Mouse (Mus musculus) urinary bladder, postnatal 10 days (tissue): ENCODE data around the gene Slc10a7.
A peak's percentile ranks its signal among the peaks of the same experiment; 100 is the strongest.

Experiments used
- DNase-seq: peaks from one replicate; pipeline ENCODE4 v3.0.0; 2022; ENCODE audit warnings: low spot score

Gene Slc10a7

DNA sequence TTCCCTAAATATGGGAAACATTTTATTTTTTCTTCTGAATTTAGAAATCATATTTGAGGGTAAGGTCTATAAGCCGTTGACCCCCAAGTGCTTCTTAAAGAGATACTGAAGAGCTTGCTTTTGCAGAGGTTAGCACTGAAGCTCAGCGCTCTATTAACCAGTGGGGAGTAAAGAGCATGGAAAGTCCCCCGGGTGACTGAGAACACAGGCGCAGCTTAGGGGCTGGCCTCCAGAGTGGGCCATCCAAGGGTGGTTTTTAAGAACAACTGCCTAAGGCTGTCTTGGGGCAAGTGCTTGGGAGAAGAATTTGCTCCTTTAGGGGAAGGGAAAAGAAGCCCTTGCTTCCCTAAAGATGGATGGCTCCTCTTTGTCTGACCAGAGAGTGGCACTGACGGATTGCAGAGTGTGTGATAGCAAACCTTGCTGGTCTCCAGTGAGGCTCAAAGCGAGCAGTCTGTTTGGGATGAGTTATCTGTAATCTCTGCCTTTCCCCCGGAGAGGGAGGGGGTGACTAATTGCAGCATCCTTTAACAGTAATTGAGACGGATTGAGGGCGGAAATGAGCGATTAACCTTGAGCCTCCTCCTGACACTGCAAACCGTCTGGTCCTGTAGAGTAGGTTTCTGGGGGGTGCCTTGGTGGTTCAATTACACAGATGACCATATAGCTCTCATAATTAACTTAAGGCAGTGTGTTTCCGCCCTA is 115.7 kb downstream of the Slc10a7 start:
- no peak for DNase-seq

DNA sequence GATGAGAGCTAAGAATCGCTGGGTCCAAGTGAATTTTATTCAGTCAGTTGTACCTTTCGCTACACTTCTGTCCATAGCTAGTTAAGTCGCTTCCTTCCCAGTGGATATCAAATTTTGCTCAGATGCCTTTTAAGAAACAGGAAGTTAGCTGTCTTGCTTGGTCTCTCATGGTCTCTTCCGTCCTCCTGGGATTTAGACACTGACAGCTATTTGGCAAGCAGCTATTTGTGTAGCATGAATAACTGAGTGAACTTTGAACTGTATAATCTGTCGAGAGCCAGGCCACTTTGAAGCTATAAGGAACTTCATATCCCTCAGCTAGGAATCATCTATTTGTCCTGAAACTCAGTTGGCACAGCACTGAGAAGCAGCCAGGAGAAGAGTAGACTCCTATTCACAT is 117.5 kb downstream of the Slc10a7 start:
- DNase-seq = no peak

DNA sequence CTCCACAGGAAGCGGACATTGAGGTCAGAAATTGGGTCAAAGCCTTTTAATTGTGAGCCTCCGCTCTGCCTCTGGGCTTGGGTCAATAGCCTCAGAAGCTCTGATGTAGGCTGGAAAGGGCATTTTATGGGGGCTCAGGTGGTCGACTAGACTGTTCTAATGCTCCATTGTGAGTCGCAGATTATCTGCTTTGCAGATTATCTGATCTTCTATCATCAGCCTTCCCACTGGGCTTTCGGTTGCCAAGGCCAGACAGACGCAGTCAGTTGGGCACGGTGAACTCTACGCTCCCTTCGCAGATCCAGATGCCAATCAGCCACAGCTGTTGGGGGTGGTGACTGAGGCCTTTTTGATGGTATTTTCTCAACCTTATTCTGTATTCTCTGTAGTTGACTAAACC is 118.6 kb downstream of the Slc10a7 start:
- no peak for DNase-seq

DNA sequence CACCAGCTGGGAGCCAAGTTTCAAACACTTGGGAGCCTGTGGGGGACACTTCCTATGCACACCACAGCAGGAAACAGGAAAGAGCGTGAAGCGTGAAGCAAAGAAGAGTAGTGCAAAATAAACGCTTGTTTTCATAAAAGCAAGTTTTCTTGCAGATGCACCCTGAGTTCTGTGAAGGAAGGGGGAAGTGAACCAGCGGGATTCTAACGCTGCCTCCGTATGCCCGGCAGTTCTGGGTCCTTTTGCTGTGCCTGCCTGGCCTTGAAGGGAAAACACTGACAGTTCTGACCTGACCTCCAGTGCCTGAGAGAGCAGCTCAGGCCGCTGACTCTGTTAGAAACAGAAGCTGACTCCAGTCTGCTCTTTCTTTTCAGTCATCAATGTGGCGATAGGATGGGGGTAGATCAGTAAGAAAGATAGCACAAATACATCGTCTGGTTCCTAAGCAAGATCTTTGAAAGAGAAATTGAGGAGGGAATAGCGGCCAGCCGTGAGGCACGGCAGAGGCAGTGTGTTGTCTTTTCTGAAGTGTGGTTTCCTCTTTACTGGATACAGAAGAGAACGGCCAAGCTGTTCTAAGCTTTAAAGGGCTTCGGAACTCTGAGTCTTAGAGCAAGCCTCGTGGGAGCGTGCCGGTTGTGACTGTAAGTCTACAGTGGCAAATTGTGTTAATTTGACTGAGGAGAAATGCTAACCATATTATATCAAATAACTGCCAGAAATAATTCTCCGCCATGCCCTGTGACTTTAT is 121.4 kb downstream of the Slc10a7 start:
- DNase-seq = no peak

DNA sequence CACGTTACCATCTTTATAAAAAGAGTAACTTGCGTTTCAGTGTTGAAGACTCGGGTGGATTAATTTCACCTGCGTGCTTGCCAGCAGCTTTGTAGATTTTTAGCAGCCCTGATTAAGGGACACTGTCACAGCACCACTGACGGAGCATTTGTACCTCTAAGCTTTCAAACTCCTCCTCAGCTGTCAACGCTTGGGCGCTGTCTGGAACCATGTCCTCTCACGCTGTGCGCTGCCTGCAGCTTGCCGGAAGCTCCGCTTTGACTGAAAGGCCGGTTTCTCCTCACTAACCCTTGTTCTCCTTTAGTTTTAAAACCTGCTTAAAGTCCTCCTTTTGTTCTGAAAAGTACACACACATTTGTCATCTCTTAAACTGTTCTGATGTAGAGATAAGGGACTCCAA is 123.9 kb downstream of the Slc10a7 start:
- DNase-seq = no peak

DNA sequence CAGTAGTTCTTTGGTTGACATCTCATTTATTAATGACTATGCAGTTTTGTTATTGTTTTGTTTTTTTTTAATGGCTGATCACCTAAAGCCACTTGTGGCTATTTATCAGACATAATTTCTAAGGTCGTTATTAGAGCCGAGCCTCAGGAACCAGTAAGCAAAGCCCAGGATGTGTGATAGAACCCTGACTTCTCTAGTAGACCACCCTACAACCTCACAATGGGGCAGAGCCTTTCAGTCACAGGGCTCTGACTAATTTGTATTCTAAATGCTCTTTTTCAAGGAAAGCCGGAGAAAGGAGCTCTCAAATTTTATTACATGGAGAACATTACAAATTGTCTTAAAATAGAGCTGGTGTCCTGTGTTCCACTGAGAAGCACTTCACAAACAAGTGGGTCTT is 124.9 kb downstream of the Slc10a7 start:
- no peak for DNase-seq

DNA sequence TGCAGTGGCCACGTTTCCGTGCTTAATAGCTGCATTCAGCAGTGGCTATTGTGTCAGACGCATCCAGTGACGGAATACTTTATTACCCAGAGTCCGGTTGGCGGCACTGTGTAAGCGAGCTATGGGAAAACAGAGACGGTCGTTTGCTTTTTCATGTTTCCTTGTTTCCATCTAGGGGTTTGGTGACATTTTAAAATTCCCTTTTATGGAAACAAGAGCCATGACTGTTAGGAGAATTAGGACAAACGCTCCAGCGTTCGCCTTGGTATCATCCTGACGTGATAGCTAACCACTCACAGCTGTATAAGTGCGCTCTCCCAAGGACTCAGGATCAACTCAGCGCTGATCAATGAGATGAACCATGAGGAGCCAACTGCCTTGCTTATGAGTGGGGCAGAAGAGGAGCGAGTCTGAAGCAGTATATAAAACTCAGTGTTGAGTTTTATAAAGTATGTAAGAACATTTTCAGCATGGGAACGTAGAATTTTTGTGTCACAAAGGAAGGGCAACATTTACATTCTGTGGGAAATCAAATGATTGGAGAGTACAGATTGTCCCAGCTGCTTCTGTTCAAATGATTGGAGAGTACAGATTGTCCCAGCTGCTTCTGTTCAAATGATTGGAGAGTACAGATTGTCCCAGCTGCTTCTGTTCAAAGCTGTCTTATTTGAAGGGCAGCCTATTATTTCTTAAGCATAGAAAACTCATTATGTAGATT is 125.5 kb downstream of the Slc10a7 start:
- DNase-seq = no peak

DNA sequence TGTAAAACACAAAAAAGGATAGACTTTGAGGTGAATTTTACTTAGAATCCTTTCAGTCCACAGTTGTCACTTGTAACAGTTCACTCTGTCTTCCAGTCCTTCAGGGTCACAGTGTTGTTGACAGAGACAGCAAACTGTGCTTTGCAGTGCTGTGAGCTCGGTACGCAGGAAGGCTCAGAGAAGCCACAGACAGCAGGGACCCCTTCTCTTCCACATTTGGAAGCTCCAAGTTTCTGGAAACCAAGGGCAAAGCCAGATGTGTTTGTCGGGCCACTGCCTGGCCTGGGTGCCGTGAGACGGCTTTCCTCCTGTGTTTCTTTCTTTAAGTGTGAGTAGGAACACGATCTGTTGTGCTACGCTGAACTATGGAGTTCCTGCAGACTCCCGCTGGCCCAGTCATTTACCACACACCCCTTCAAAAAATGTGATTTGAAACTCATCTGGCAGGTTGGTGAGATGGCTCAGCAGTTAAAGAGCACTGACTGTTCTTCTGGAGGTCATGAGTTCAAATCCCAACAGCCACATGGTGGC is 126.2 kb downstream of the Slc10a7 start:
- no peak for DNase-seq

DNA sequence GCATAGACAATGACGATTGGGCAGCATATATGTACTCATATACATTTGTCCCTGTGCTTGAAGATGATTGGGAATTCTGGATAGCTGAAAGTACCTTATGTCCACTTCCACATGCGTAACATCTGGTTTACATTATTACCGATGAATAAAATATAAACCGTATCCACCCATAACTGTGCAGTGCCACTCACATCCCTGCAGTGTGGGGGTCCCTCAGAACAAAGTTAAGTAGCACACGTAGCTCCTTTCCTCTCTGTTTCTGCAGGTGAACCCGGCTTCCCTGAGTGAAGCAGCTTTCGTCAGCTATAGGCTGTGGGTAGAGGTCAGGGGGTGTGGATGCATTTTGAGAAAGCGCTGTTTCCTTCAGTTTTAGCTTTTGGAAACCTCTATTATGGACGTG is 132.8 kb downstream of the Slc10a7 start:
- no peak for DNase-seq

DNA sequence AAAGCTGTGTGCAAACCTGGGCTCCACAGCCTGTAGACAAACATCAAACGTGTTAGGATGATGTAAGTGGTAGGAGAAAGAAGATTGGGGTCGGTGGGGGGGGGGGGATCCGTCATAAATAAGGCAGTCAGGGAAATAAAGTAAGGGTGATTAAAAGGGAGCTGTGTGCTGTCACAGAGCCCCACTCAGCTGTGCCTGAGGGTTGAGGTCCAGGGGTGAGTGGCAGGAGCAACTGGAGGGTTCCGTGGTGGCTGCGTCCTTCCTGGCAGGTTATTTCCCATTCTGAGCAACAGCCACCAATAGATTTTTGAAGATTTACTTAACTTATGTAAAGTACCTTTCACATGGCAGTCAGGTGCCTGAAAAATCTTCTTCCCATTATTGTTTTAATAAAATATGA is 133.2 kb downstream of the Slc10a7 start:
- DNase-seq = no peak

DNA sequence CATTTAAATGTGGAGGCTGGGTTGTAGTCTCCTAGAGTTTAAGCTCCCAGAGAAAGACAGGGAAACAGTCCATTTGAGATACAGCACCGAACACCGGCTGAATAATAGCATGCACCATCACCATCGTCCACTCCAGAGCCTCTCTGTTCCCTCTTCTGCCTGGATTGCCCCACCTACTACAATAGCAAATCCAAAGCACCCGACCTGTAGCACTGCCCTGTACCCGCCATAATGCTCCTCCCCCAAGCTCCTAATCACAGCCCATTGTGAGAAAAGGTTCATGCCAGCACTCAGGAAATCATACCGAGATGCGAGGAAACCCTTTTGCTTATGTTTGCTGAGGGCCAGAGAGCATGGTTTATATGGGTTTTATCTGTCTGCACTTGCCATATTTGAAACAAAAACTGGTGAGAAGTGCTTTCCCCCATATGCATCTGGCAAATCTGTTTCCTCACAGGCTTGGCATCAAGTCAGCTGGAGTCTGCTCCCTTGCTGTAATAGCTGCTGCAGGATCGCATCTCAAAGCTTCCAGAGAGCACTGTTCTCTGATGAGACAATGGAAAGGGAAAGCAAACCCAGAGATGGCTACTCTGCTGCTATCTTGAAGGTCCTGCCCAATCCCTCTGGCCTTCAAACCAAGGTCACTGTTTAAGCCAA is 138.0 kb downstream of the Slc10a7 start:
- DNase-seq = no peak

DNA sequence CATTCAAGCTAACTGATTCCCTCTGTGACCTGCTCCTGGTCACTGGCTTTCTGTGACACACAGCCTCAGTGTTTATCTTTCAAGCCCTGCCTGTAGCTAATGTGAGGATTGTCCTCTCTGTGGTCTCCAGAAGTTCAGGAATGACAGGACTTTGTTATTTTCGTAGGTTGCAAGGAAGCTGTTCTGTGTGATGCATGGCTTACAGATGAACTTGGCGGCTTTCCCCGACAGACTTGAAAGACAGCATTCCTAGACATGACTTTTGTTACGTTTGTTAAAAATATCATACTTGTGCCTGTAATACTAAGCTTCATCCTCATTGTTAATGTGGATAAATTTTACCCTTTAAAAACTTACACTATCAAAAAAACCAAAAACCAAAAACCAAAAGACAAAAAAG is 138.7 kb downstream of the Slc10a7 start:
- DNase-seq = no peak

DNA sequence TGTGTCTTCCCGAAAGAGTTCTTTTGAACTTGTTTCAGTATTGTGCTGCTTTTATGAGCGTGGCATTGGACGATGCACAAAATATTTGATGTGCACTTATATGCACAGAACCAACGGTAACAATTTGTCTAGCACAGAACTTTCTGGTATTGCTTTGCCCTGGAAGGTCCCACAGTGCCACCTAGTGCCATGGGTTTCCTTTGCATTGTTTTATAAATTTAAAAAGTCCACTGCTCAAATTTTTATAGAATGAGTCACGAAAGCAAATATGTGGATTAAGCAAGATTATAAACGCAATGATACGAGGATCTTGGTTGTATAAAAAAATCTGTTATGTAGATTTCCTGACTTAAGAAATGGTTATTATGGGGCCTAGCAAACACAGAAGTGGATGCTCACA is 139.8 kb downstream of the Slc10a7 start:
- DNase-seq = peak; percentile 29

DNA sequence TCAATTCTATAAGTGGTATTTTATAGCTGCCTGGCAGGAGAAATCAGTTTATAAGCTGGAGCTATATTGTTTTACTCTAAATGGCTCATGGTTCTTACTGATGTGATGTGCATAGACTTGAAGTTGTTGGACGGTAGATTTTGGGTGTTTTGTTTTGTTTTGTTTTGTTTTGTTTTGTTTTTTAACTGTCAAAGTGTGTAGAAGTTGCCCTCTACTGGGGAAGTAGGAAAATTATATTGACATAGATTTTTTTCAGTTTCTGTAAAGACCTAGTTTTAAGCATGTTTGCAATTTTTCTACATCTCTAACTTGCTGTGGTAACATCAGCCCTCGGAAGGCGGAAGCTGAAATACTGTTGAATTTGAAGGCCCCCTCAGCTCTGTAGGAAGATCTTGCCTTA is 142.5 kb downstream of the Slc10a7 start:
- no peak for DNase-seq

DNA sequence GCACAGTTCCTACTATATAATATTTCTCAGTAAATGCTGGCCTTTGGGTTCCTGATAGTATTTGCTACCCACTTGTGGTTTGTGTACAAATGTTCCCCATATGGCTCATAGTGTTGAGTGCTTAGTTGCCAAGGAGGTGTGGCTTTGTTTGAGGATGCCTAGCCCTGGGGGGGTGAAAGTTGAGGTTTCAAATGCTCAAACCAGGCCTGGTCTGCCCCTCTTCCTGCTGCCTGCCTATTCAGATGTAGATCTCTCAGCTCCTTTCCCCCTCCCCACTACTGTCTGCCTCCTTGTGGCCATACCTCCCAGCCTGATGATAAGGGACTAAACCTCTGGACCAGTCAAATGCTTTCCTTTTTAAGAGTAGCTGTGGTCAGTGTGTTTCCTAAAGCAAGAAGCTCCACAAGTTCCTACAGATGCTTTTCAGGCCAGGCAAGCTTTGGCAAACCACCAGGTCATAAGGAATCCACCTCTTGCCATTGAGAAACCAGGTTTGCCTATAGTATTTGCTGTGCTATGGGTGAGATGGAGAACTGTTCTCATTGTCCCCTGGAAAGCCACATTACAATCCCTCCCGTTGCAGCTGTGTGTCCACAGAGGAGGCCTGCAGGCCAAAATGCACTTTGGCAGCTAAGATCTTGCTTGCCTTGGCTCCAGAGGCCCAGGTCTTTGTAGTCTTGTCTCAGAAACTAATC is 146.4 kb downstream of the Slc10a7 start:
- no peak for DNase-seq

DNA sequence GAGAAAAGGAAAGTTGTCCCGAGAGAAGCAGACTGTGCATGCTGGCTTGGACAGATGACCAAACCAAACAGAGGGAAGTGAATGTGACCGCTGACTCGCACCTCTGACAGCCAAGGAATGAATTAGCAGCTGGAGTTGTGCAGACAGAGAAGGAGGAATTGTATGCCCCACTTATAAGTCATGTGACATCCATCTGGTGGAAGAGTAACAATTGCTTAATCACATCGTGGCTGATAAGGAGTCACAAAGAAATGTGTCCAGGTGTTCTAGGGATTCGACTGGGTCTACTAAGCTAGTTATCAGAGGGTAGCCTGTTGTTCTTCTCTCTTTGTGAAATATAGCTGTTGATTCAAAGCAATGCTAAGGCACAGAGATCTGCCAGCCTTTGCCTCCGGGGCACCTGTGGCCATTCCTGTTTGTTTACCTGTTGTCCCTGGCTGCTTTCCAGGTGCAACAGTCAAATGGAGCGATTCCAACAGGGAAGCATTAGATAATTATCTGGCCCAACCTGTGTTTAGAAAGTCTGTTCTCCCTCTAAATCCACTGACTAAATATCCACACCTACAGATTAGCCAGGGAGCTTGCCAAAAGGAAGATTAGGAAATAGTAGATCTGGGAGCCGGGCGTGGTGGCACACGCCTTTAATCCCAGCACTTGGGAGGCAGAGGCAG is 147.7 kb downstream of the Slc10a7 start:
- no peak for DNase-seq

DNA sequence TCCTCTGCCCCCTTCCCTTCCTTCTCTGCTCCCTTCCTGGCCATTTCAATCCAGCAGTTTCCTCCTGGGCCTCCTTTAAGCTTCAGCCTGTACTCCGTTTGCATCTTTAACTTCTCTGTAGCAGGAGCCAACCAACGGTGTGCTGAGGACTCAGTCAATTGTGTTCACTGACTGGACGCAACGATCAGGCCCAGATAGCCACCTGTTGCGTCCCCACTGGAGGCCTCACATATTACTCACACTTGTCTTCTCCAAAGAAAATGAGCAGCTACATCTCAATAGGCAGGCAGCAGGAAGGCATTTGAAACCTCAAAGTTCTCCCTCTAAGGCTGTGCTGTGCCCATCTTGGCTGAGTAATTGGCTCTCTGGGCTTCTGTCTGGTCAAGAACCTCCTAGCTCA is 149.0 kb downstream of the Slc10a7 start:
- no peak for DNase-seq

DNA sequence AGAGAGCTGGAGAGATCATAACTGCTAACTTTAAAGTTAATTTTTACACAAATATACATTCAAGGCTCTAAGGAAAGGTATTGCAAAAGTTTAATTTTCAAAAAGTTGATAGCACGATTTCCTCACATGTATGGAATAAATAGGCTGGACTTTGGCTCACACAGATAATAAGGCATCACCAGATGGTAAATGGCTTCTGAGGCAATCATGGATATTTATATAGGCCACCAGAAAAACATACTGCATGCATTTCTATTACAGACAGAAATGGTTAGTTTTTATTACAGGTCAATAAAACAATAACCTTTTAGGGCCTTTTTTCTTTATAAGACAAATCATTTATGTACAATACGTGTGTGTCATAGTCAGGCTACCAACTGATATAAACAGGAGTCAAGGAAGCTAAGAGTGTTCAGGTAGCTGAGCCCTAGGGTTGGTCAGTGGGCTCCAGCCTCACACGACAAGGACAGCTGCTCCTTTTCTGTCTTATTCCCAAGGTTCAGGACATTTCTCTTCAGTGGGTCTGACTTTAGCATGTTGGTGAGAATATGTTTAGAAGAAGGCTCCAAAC is 150.6 kb downstream of the Slc10a7 start:
- no peak for DNase-seq

DNA sequence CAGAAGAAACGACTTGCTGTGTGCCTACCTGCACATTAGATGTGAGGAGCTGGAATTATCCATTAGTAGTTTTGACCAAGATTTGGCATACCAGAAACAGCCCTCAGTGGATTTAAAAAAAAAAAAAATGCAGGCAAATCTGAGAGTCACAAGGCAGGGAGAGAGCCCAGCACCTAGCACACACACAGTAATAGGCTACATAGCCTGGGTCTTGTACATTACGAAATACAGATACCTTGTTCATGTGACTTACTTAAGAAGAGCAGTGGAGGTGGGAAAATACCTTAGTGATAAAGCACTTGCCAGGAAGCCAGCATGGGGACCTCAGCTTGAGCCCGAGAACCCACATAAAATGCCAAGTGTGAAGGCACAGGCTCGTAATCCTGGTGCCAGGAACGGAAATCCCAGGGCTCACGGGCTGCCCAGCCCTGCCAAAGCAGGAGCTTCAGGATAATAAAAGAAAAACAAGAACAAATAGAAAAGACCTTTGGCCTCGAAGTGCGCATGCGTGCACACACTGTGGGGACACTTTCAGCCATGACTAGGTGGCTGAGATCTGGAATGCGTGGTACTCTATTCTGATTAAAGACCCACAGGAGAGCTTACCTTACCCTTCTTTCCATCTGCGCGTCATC is 155.3 kb downstream of the Slc10a7 start:
- no peak for DNase-seq

DNA sequence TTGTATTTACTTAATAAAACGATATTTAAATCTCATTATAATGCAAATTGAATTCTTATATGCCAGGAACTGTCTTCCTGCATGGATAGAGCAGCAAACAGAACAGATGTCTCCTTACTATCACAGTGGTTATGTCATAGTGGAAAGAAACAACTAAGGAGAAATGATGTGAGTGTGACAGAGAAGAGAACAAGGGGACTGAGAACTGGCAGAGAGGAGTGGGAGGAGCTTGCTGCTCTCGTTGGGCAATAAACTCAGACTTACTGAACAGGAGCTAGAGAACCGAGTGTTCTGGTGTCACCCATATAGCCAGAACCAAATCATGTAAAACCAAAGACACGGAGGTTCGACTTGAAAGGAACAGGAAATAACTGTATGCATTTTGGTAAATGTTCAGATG is 158.3 kb downstream of the Slc10a7 start:
- DNase-seq = no peak
